Mouse (Mus musculus): Measurements from ENCODE around the gene Rd3l. TPM values are rescaled to one million over a fixed set of nuclear protein-coding genes. Genes with fewer than 3 reads are reported as not detected.
"Not testable (repeated sequence)": the region's sequence is repeated elsewhere in the genome, so short reads cannot be mapped to it uniquely, and the experiment has no call there.

Gene Rd3l
- polyA plus RNA-seq, 1 experiment = not detected

- DNase-seq (ENCODE audit: low spot score) = peak; percentile 99
Observed at GRCm38 (mm10) chr12:111966683-111967173, 14.4 kb downstream of the Rd3l start, which contains the start of gene Atp5mpl. Gene Atp5mpl (minus strand): TSS chr12:111966977.

GRCm38 (mm10) chr12:111963339-111963738 is 17.8 kb downstream of the Rd3l start:
- no peak for DNase-seq (ENCODE audit: low spot score)

- no peak for DNase-seq (ENCODE audit: low spot score)
Observed at GRCm38 (mm10) chr12:111958101-111958865, 22.8 kb downstream of the Rd3l start.

GRCm38 (mm10) chr12:111956173-111956572 is 24.9 kb downstream of the Rd3l start:
- no peak for DNase-seq (ENCODE audit: low spot score)

- DNase-seq (ENCODE audit: low spot score) = no peak
Observed at GRCm38 (mm10) chr12:111951701-111952100, 29.4 kb downstream of the Rd3l start.

- DNase-seq (ENCODE audit: low spot score) = no peak
Observed at GRCm38 (mm10) chr12:111950486-111950885, 30.6 kb downstream of the Rd3l start.

GRCm38 (mm10) chr12:111946716-111947115 is 34.4 kb downstream of the Rd3l start:
- DNase-seq (ENCODE audit: low spot score) = no peak

- DNase-seq (ENCODE audit: low spot score) = not testable (repeated sequence)
Observed at GRCm38 (mm10) chr12:111945765-111946655, 35.1 kb downstream of the Rd3l start.

GRCm38 (mm10) chr12:111945115-111945514 is 36.0 kb downstream of the Rd3l start:
- no peak for DNase-seq (ENCODE audit: low spot score)

GRCm38 (mm10) chr12:111944065-111944987 is 36.8 kb downstream of the Rd3l start:
- DNase-seq (ENCODE audit: low spot score) = not testable (repeated sequence)

- no peak for DNase-seq (ENCODE audit: low spot score)
Observed at GRCm38 (mm10) chr12:111943421-111944064, 37.6 kb downstream of the Rd3l start.

- no peak for DNase-seq (ENCODE audit: low spot score)
Observed at GRCm38 (mm10) chr12:111938623-111939177, 42.4 kb downstream of the Rd3l start.

GRCm38 (mm10) chr12:111936706-111937550 is 44.2 kb downstream of the Rd3l start:
- DNase-seq (ENCODE audit: low spot score) = no peak

GRCm38 (mm10) chr12:111933971-111934370 is 47.1 kb downstream of the Rd3l start:
- DNase-seq (ENCODE audit: low spot score) = no peak

- DNase-seq (ENCODE audit: low spot score) = no peak
Observed at GRCm38 (mm10) chr12:111933032-111933704, 47.9 kb downstream of the Rd3l start.

GRCm38 (mm10) chr12:111932513-111932912 is 48.6 kb downstream of the Rd3l start:
- DNase-seq (ENCODE audit: low spot score) = no peak

GRCm38 (mm10) chr12:111931411-111932025 is 49.6 kb downstream of the Rd3l start:
- no peak for DNase-seq (ENCODE audit: low spot score)
